In the genomic region with DNA sequence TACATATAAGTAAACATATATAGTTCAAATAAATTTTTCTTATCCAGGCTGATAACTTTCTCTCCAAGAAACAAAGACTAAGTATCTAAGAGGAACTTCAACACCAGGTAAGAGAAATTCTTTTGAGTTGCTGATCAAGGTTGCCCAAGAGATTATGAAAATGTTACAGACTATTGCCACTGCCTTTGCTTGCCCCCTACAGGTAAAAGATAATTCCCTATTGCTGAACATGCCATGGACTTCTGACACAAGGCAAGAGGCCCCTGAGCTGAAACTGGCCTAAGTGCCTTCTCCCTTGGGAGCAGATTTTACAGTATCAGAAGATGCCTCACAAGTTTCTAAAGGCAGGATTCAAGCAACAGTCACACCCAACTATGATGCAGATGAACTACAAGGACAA, we compare ENCODE assay signal across 7 mouse cellular contexts.
"Had no signal": no experiment of that assay in that cellular context is flagged by ENCODE, and none has a peak within 500 bp of the region (broad histone marks: within the 10 kb centered on the region; RNA-seq: fewer than 3 reads in every experiment).

No protein-coding gene starts in this region.

- H3K9ac ChIP-seq: liver, embryonic 15.5 days; midbrain, embryonic 13.5 days had no signal

- H3K27me3 ChIP-seq: liver, embryonic 15.5 days had no signal

- H3K4me3 ChIP-seq: limb, embryonic 10.5 days; liver, embryonic 15.5 days; midbrain, embryonic 13.5 days had no signal

- H3K36me3 ChIP-seq: limb, embryonic 10.5 days; liver, embryonic 15.5 days; midbrain, embryonic 13.5 days had no signal

- H3K4me2 ChIP-seq: liver, embryonic 11.5 days; liver, embryonic 15.5 days; midbrain, embryonic 13.5 days had no signal

- H3K27ac ChIP-seq: limb, embryonic 10.5 days; liver, embryonic 15.5 days; midbrain, embryonic 13.5 days had no signal

- H3K4me1 ChIP-seq: limb, embryonic 10.5 days; liver, embryonic 15.5 days; midbrain, embryonic 13.5 days had no signal

- DNase-seq: lung, adult 2 months; spleen, adult 18-20 months had no signal

- ATAC-seq: lung, postnatal 0 days had no signal

- H3K9me3 ChIP-seq: limb, embryonic 10.5 days; liver, embryonic 15.5 days; midbrain, embryonic 13.5 days had no signal
